In the genomic region with DNA sequence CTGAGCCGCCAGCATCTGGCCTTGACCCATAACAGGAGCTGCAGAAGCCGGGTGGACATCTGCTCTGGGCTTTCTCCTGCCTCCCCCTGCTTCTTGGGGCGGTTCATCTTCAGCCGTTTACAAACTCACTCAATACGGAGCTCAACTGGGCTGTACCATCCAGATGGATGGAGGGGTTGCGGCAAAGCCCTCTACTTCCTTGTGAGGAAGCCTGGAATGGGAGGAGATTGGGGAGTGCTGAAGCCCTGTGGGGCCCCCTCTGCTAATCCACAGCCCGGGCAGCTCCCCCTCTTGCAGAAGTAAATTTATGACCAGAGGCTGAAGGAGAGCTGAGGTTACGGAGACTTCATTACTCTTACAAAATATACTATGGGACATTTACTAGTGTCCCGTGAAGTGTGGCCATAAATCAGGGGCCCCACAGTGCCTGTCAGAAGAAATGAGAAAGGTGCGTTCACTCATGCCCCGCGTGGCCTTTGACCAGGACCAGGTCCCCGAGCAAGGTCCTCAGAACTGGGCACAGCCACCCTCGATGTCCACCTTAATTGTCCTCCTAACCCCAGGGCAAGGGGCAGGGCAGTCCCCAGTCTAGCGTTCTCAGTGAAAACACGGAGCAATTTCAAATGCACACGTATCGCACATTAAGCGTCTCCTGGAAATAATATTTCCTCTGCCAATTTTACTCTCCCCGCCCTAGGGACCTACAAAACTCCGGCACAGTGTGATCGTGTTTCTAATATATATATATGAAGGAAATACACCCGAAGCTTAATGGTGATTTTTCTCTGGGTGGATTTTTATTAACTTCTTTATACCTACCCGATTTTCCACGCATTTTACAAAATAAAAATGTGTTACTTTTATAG, we compare ENCODE assay signal across 10 mouse cellular contexts.
DNase-seq lines count a peak whose midpoint lies in the region; ATAC-seq lines count a peak whose summit lies in the region.
"Had no signal": no experiment of that assay in that cellular context is flagged by ENCODE, and none has a peak within 500 bp of the region (broad histone marks: within the 10 kb centered on the region; RNA-seq: fewer than 3 reads in every experiment).

No protein-coding gene starts in this region.

- no peaks in the 10 kb centered on the region for H3K9me3 ChIP-seq in midbrain, embryonic 10.5 days (replicated peaks)

- 0 out of 2 replicates have a peak, but pooled peaks have one; percentile 17 for ATAC-seq in common myeloid progenitor, adult 5-6 weeks (replicated peaks; ENCODE audit: low read depth, poor library complexity, severe bottlenecking)
- ATAC-seq in megakaryocyte progenitor cell, adult 5-6 weeks (replicated peaks; ENCODE audit: poor library complexity): no peak

- no peaks in the 10 kb centered on the region for H3K36me3 ChIP-seq in midbrain, embryonic 10.5 days
- H3K36me3 ChIP-seq: hindbrain, embryonic 13.5 days had no signal

- H3K27me3 ChIP-seq in midbrain, embryonic 10.5 days (ENCODE audit: low read depth, poor library complexity, severe bottlenecking): no peaks in the 10 kb centered on the region
- H3K27me3 ChIP-seq: hindbrain, embryonic 13.5 days had no signal

- 86% methylated on average over 25 of the region's 25 CpGs for WGBS in midbrain, embryonic 10.5 days

- no peak overlapping the region for H3K27ac ChIP-seq in midbrain, embryonic 10.5 days (replicated peaks)
- H3K27ac ChIP-seq: hindbrain, embryonic 13.5 days had no signal

- no peak overlapping the region for H3K4me3 ChIP-seq in midbrain, embryonic 10.5 days
- H3K4me3 ChIP-seq: hindbrain, embryonic 13.5 days had no signal

- peaks cover 31% of the 10 kb centered on the region for H3K4me1 ChIP-seq in midbrain, embryonic 10.5 days

- peak; percentile 67 for DNase-seq in embryo, embryonic 10.5 days (ENCODE audit: low spot score)
- peak; percentile 70 for DNase-seq in kidney, adult 9 months
- peak; percentile 44 for DNase-seq in neural tube, embryonic 10.5 days (ENCODE audit: extremely low spot score, low spot score)
- no peak for DNase-seq in midbrain, embryonic 10.5 days (ENCODE audit: low spot score)
- no peak for DNase-seq in layer of hippocampus, postnatal 14 days (ENCODE audit: low spot score in 2 of 2)
- DNase-seq: left cerebral cortex, postnatal 4 days; right cerebral cortex, postnatal 4 days had no signal

Comparison
In these comparisons a context has a peak if more than half of its experiments do, and no peak if none do; other contexts are left out.
1. DNase-seq: peak in embryo, embryonic 10.5 days (single experiment), kidney, adult 9 months (single experiment) and neural tube, embryonic 10.5 days (single experiment); none in midbrain, embryonic 10.5 days (single experiment) and layer of hippocampus, postnatal 14 days (0 of 2).